Mouse (Mus musculus) inflammation-experienced regulatory T-cells, adult 16 weeks (primary cell): ENCODE measurements around the gene Gm17428. TPM values are rescaled to one million over a fixed set of nuclear protein-coding genes. Genes with fewer than 3 reads are reported as not detected.

Experiments used
- polyA plus RNA-seq: library from polyadenylated mRNA; unstranded; fragments of 100-300 nt; shearing (Covaris generic); gene quantifications from one replicate; pipeline ENCODE4 v1.2.1, GENCODE M21; 2017

Gene Gm17428
- not detected for polyA plus RNA-seq

GRCm38 (mm10) chr14:54976633-54977032 lies at the start of gene Gm17428:
Gm17428 (plus strand) TSS chr14:54976933.

DNA sequence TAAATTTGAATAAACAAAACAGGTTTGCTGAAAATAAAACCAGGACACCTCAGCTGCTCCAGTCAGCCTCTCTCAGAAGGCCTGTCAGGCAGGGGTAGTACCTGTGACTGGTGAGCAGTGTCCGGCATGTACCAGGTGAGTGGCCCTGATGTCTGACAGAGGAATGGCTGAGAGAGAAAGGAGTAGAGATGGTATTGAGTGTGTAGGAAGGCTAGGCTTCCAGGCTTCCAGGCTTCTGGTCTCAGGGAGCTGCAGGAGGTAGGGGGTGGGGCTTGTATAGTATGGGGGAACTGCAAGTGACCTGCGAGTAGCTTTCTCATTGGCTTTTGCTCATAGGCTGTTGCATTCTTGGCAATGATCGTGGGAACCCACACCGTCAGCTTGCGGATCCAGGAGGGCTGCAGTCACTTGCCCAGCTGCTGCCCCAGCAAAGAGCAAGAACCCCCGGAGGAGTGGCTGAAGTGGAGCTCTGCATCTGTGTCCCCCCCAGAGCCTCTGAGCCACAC lies 44.0 kb upstream of the Gm17428 start, which contains the start of gene Il25:
Gene Il25 (plus strand): TSS at position 51 of the 506 bp plus-strand sequence.

GRCm38 (mm10) chr14:54935904-54936830 lies 40.6 kb upstream of the Gm17428 start, which contains the start of gene Cmtm5:
Cmtm5 (plus strand) TSS chr14:54936261.

DNA sequence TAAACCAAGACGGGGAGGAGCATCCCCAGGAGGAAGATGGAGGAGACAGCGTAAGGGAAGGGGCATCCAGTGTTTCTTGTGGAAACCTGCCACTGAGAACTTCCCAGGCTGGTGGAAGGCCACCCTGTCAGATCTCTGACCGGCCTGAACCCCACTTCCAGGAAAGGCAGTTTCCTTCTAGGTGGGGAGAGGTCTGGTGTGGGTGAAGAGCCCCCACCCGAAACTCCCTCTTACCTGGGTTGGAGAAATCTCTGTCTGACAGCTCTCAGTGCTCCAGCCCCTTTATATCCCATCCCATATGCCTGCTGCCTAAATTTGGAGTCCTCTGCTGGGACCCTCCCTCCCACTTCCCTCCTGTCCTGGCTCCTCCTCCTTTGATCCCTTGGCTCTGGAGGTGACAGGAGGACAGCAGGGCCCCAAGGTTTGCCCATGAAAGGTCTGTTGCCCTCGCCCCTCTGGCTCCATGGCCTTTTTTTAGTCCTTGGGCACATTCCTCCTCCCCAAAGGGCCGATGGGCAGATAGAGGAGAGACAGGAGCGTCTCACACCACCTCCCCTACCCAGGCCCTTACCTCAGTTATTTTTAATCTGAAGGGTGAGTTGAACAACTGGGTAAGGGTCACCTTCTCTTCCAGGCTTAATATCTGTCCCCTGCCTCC lies 10.3 kb upstream of the Gm17428 start, which contains the start of gene Myh6:
Gene Myh6 (minus strand): TSS at position 608 of the 658 bp plus-strand sequence.

DNA sequence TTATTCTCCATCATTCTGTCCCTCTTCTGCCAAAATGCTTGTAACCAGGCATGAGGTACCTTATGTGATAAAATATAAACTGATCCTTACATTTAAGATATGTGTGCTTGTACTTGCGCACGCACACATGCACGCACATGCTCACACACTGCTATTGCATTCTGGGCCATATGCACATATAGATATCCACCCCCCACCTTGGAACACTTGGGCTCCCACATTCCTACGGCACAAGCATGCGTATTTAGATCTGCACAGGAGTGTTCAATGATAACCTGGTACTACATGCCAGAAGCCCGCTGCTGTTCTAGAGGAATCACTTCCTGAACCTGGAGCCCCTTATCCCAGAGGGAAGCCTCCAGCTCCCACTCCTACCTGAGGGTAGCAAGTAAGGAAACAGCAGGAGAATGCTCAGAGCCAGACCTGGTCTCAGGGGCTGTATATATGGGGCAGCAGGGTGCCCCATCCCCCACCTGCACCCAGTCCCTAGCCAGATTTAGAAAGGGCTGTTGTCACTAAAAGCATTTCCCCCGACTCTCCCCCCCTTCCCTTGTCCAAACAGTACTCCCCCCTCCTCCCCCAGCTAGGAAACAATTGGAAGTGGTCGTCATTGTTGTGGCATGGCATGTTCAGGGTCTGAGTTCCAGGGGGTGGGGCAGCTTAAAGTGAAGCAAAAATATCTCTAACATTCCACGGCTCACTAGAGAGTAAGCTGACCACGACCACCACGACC lies 17.6 kb downstream of the Gm17428 start, which contains the start of gene Myh7:
Gene Myh7 (minus strand): TSS at position 491 of the 733 bp plus-strand sequence.

GRCm38 (mm10) chr14:55014991-55015766 lies 38.4 kb downstream of the Gm17428 start, which contains the start of gene Ngdn:
Ngdn (plus strand) TSS chr14:55015454.

Other genes with a start within 250 kb of the Gm17428 start
- gene Slc7a8, start 195.0 kb upstream of the Gm17428 start, polyA plus RNA-seq: 0.74 TPM
- not detected for gene Rnf212b, start 162.8 kb upstream of the Gm17428 start, polyA plus RNA-seq
- gene Homez, start 106.0 kb upstream of the Gm17428 start, polyA plus RNA-seq: 16.6 TPM
- 0.60 TPM for gene Ppp1r3e, start 99.4 kb upstream of the Gm17428 start, polyA plus RNA-seq
- 0.59 TPM for gene Bcl2l2, start 93.6 kb upstream of the Gm17428 start, polyA plus RNA-seq
- 0.38 TPM for gene Gm20521, start 93.5 kb upstream of the Gm17428 start, polyA plus RNA-seq
- 32.5 TPM for gene Pabpn1, start 84.4 kb upstream of the Gm17428 start, polyA plus RNA-seq
- 2.1 TPM for gene Slc22a17, start 63.8 kb upstream of the Gm17428 start, polyA plus RNA-seq
- not detected for gene Efs, start 50.8 kb upstream of the Gm17428 start, polyA plus RNA-seq
- gene Il25, start 44.2 kb upstream of the Gm17428 start, polyA plus RNA-seq: not detected
- gene Cmtm5, start 40.7 kb upstream of the Gm17428 start, polyA plus RNA-seq: not detected
- gene Myh6, start 10.0 kb upstream of the Gm17428 start, polyA plus RNA-seq: not detected
- not detected for gene Myh7, start 17.7 kb downstream of the Gm17428 start, polyA plus RNA-seq
- 133 TPM for gene Ngdn, start 38.5 kb downstream of the Gm17428 start, polyA plus RNA-seq
- gene Zfhx2, start 115.4 kb downstream of the Gm17428 start, polyA plus RNA-seq: 11.1 TPM
- 18.4 TPM for gene Thtpa, start 117.9 kb downstream of the Gm17428 start, polyA plus RNA-seq
- 172 TPM for gene Ap1g2, start 129.7 kb downstream of the Gm17428 start, polyA plus RNA-seq
- not detected for gene Jph4, start 140.0 kb downstream of the Gm17428 start, polyA plus RNA-seq
- not detected for gene Dhrs2, start 245.1 kb downstream of the Gm17428 start, polyA plus RNA-seq